Mouse (Mus musculus) hindbrain, embryonic 13.5 days (tissue): ENCODE data around the gene Bsx. TPM values are rescaled to one million over a fixed set of nuclear protein-coding genes. Genes with fewer than 3 reads are reported as not detected.

Source experiments
- ATAC-seq: fragments of 200-750 bp; cut with Nextera tagmentation; 2 replicates; pipeline ENCODE4 v1.8.0; 2017; ENCODE audit warnings: moderate TSS enrichment; ENCODE audit not compliant: low FRiP score
- H3K27ac ChIP-seq: fragments of 300-500 bp; sonication (generic); 2 replicates; pipeline ENCODE4 v1.5.1; 2015; ENCODE audit warnings: inconsistent platforms, mild to moderate bottlenecking, moderate library complexity
- H3K27me3 ChIP-seq: fragments of 300-500 bp; sonication (generic); 2 replicates; pipeline ENCODE4 v1.6.1; 2015; ENCODE audit warnings: mild to moderate bottlenecking, inconsistent platforms
- H3K36me3 ChIP-seq: fragments of 300-500 bp; sonication (generic); 2 replicates; pipeline ENCODE4 v1.6.1; 2015; ENCODE audit warnings: mild to moderate bottlenecking, inconsistent platforms
- H3K4me1 ChIP-seq: fragments of 300-500 bp; sonication (generic); replicated peaks from 2 replicates; pipeline ENCODE4 v1.6.1; 2015; ENCODE audit warnings: inconsistent platforms
- H3K4me2 ChIP-seq: fragments of 300-500 bp; sonication (generic); 2 replicates; pipeline ENCODE4 v1.6.1; 2015; ENCODE audit warnings: inconsistent platforms, mild to moderate bottlenecking, moderate library complexity
- H3K4me3 ChIP-seq: fragments of 300-500 bp; sonication (generic); 2 replicates; pipeline ENCODE4 v1.5.1; 2015; ENCODE audit warnings: mild to moderate bottlenecking, inconsistent platforms
- H3K9ac ChIP-seq: fragments of 300-500 bp; sonication (generic); 2 replicates; pipeline ENCODE4 v1.6.1; 2015; ENCODE audit warnings: mild to moderate bottlenecking, inconsistent platforms
- H3K9me3 ChIP-seq: fragments of 300-500 bp; sonication (generic); 2 replicates; pipeline ENCODE4 v1.6.1; 2016; ENCODE audit warnings: inconsistent platforms
- WGBS: fragments of 180-500 bp; shearing (Covaris S2); methylation state at CpG from one replicate; pipeline ENCODE4 v1.1.7; 2015; 5-methylcytosine and 5-hydroxymethylcytosine counted together
- polyA plus RNA-seq: library from polyadenylated mRNA; unstranded; fragments of >200 nt; fragmentation: Nextera tagmentation; extraction: Ambion mirVana; gene quantifications from 2 replicates; pipeline ENCODE4 v1.2.1, GENCODE M21; 2015

Bsx gene
- polyA plus RNA-seq, 1 experiment from 2014 or later, result not detected

DNA sequence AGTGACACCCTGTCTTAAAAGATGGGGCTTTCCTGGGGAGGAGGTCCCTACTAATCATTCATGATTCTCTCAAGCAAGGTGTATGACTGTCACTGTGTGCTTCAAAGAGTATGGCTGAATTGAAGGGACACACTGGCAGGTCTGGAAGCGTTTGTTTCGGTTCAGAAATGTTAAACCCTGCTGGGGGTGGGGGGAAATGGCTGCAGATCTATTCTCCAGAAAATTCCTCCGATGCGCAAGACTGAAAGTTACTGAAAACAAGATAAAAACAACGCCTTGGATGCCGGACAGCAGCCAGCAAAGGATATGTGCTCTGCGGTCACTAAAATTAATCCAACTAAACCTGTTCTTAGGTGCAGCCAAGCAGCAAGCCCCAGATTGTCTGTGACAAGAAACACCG is 34.5 kb downstream of the Bsx start:
- Histone ChIP-seq H3K27ac (peak overlapping the region; percentile 8; the same call in 1 of the 2 replicates), H3K4me3 (no peak overlapping the region), H3K9ac (no peak overlapping the region), H3K9me3 (no peaks in the 10 kb centered on the region), H3K27me3 (no peaks in the 10 kb centered on the region), H3K4me1 (peaks cover 7% of the 10 kb centered on the region), H3K4me2 (no peak overlapping the region), H3K36me3 (no peaks in the 10 kb centered on the region)
- no peak for ATAC-seq
- WGBS, result 60% methylated on average over 8 of the region's 8 CpGs

DNA sequence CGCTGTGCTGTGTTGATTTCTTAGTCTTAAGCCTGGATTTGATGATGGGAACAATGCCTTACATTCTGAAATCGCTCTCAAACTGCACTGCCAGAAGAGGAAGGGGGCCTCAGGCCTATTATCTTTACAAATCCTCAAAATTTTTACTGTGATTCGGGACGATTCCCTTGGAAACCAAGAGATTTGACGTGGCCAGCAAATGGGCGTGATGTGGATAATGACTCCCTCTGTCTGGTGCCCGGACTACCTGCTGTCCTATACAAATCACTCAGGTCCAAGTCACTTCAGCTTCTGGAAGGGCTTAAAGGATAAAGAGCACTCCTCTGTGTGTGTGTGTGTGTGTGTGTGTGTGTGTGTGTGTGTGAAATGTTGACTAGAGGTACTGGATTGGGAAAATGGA is 35.0 kb downstream of the Bsx start:
- 29% methylated on average over 7 of the region's 7 CpGs for WGBS
- no peak overlapping the region for H3K4me3 ChIP-seq
- H3K4me2 ChIP-seq, result no peak overlapping the region
- H3K4me1 ChIP-seq, result peaks cover 7% of the 10 kb centered on the region
- H3K9ac ChIP-seq, result no peak overlapping the region
- no peaks in the 10 kb centered on the region for H3K9me3 ChIP-seq
- ATAC-seq, result no peak
- H3K27ac ChIP-seq, result no peak overlapping the region
- H3K36me3 ChIP-seq, result no peaks in the 10 kb centered on the region
- no peaks in the 10 kb centered on the region for H3K27me3 ChIP-seq

DNA sequence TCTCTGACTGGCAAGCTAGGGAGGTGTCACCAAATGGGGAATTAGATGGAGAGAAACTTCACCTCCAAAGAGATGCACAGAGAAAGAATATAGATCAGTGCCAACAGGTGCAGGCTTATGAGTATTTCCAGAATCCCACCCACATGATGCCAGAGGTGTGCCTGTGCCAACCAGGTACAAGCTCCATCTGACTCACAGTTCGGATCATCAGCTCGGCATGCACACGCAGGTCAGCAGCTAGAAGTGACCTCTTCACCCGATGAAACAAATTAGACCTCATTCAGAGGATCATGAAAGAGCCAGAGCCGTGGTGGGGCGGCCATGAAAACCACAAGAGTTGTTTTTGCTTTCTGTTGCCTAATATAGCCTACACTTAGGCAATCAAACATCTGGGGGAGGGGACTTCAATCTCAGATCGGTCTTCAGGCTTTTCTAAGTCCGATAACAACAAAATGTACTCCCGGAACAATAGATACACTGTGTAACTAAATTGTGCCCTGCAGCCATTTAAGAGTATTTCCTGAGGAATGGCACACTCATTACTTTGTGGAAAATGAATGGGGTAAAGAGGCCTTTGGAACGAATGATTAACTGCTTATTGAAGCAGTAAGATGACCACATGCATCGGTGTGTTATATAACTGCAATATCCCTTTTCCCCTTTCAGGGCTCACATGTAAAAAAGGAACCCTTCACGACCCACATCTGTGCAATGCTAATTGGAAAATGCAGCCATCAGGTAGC is 44.1 kb downstream of the Bsx start:
- Histone ChIP-seq H3K9me3 (no peaks in the 10 kb centered on the region), H3K9ac (no peak overlapping the region), H3K4me1 (0 out of 2 replicates have a peak, but pooled peaks cover 4% of the 10 kb centered on the region), H3K27ac (no peak overlapping the region), H3K27me3 (no peaks in the 10 kb centered on the region), H3K4me3 (no peak overlapping the region), H3K4me2 (no peak overlapping the region), H3K36me3 (no peaks in the 10 kb centered on the region)
- 61% methylated on average over 12 of the region's 12 CpGs for WGBS
- no peak for ATAC-seq

DNA sequence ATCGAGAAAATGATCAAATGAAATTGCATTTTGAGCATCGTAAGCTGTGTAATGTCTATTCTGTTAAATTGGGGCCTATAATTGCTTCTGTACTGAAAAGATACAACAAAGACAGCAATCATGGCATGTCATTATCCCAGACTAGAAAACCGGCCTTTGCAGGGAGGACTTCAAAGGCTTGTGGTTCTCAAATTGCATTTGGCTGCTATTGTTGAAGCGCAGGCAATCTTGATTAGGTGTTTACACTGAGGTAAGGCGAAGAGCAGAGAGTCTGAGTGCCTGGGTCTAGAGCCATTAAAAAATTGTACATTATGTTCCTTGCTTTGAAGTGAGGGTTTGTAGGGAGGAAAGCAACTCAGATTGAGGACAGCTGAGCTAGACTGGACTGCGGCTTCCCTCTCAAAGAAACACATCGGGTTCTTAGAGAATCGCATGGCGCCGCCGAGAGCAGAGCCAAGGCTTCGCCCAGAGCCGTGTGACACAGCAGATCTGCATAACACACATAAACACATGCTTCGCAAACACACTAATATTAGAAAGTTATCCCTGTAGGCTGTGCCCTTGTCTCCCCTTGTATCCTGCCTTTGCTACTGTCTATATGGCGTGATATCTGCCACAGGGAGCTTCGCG is 53.5 kb downstream of the Bsx start:
- WGBS, result 84% methylated on average over 17 of the region's 17 CpGs
- no peak overlapping the region for H3K4me3 ChIP-seq
- H3K9me3 ChIP-seq, result no peaks in the 10 kb centered on the region
- H3K27me3 ChIP-seq, result 0 out of 2 replicates have a peak, but pooled peaks cover 4% of the 10 kb centered on the region
- no peaks in the 10 kb centered on the region for H3K4me1 ChIP-seq
- no peak overlapping the region for H3K27ac ChIP-seq
- ATAC-seq, result no peak
- no peak overlapping the region for H3K4me2 ChIP-seq
- no peaks in the 10 kb centered on the region for H3K36me3 ChIP-seq
- no peak overlapping the region for H3K9ac ChIP-seq

Other genes starting within 250 kb of the Bsx start
- not detected in 2 replicates for gene Gm21915, start 203.5 kb upstream of the Bsx start, polyA plus RNA-seq
- gene Clmp, start 188.2 kb upstream of the Bsx start, polyA plus RNA-seq, result 46.6 and 47.1 TPM in 2 replicates
- gene Hspa8, start 73.1 kb upstream of the Bsx start, polyA plus RNA-seq, result 2,762 and 2,865 TPM in 2 replicates
- 1.4 and 1.5 TPM in 2 replicates for gene Jhy, start 90.0 kb downstream of the Bsx start, polyA plus RNA-seq
- gene Crtam, start 130.5 kb downstream of the Bsx start, polyA plus RNA-seq, result 0.14 and 0.19 TPM in 2 replicates